Mouse (Mus musculus): ENCODE measurements around the gene Dct.

GRCm38 (mm10) chr14:118051396-118051795 lies 648 bp downstream of the Dct start:
- TF ChIP-seq CTCF (IDR thresholded peaks at IDR 0.05; ENCODE audit: extremely low read depth, insufficient read depth, low read length) (no peak), POLR2A (IDR thresholded peaks at IDR 0.05; ENCODE audit: extremely low read depth, insufficient read depth, low read length) (no peak)
